Mouse (Mus musculus) neural tube, embryonic 15.5 days (tissue): ENCODE data around the gene Gm21987. TPM values are rescaled to one million over a fixed set of nuclear protein-coding genes. Genes with fewer than 3 reads are reported as not detected.

Source experiments
- ATAC-seq: fragments of 200-750 bp; cut with Nextera tagmentation; 2 replicates; pipeline ENCODE4 v1.8.0; 2017; ENCODE audit warnings: mild to moderate bottlenecking, moderate TSS enrichment, moderate library complexity; ENCODE audit not compliant: low FRiP score
- H3K27ac ChIP-seq: fragments of 300-500 bp; sonication (generic); replicated peaks from 2 replicates; pipeline ENCODE4 v1.5.1; 2015; ENCODE audit warnings: mild to moderate bottlenecking, inconsistent platforms
- H3K27me3 ChIP-seq: fragments of 300-500 bp; sonication (generic); replicated peaks from 2 replicates; pipeline ENCODE4 v1.6.1; 2015; ENCODE audit warnings: inconsistent platforms
- H3K36me3 ChIP-seq: fragments of 300-500 bp; sonication (generic); 2 replicates; pipeline ENCODE4 v1.6.1; 2015; ENCODE audit warnings: inconsistent platforms
- H3K4me1 ChIP-seq: fragments of 300-500 bp; sonication (generic); 2 replicates; pipeline ENCODE4 v1.6.1; 2015; ENCODE audit warnings: inconsistent platforms
- H3K4me2 ChIP-seq: fragments of 300-500 bp; sonication (generic); 2 replicates; pipeline ENCODE4 v1.6.1; 2015; ENCODE audit warnings: inconsistent platforms, mild to moderate bottlenecking, moderate library complexity
- H3K4me3 ChIP-seq: fragments of 300-500 bp; sonication (generic); replicated peaks from 2 replicates; pipeline ENCODE4 v1.5.1; 2015; ENCODE audit warnings: mild to moderate bottlenecking, inconsistent platforms
- H3K9ac ChIP-seq: fragments of 300-500 bp; sonication (generic); replicated peaks from 2 replicates; pipeline ENCODE4 v1.6.1; 2015; ENCODE audit warnings: mild to moderate bottlenecking, inconsistent platforms
- H3K9me3 ChIP-seq: fragments of 300-500 bp; sonication (generic); replicated peaks from 2 replicates; pipeline ENCODE4 v1.6.1; 2016; ENCODE audit warnings: inconsistent platforms
- WGBS: fragments of 180-500 bp; shearing (Covaris S2); methylation state at CpG from one replicate; pipeline ENCODE4 v1.1.7; 2015; ENCODE audit warnings: mixed read lengths; 5-methylcytosine and 5-hydroxymethylcytosine counted together
- polyA plus RNA-seq: library from polyadenylated mRNA; unstranded; fragments of >200 nt; fragmentation: Nextera tagmentation; extraction: Ambion mirVana; gene quantifications from 2 replicates; pipeline ENCODE4 v1.2.1, GENCODE M21; 2015

Gm21987 gene
- polyA plus RNA-seq, 1 experiment from 2014 or later, result not detected

DNA sequence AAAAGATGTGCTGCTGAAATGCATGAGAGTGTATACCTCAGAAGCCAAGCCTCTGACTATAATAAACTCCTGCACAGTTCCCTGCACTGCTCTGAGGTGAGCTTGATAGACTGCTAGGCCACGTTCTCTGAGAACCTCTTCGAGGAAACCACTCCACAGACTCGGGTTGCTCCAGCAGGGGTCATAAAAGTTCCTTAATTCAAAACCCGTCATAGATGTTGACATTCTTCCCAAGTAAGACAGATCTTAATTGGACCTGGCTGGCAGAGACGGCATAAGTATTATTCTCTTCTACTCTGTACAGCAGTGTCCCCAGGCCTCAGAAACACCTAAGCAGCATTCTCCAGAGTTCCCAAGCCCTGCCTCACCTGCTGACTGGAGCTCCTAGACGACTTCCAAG lies 4.1 kb downstream of the Gm21987 start:
- no peak overlapping the region for H3K9ac ChIP-seq
- H3K4me3 ChIP-seq, result no peak overlapping the region
- H3K27ac ChIP-seq, result no peak overlapping the region
- no peak for ATAC-seq
- no peaks in the 10 kb centered on the region for H3K9me3 ChIP-seq
- peaks cover 13% of the 10 kb centered on the region for H3K4me1 ChIP-seq
- H3K4me2 ChIP-seq, result no peak overlapping the region
- 85% methylated on average over 6 of the region's 6 CpGs for WGBS
- peaks cover 27% of the 10 kb centered on the region for H3K36me3 ChIP-seq
- H3K27me3 ChIP-seq, result no peaks in the 10 kb centered on the region

- Histone ChIP-seq H3K4me2 (no peak overlapping the region), H3K9me3 (no peaks in the 10 kb centered on the region)
- 79% methylated on average over 7 of the region's 7 CpGs for WGBS
Measured at GRCm38 (mm10) chr16:38352031-38352430, 5.2 kb downstream of the Gm21987 start.

GRCm38 (mm10) chr16:38352851-38353250 lies 6.0 kb downstream of the Gm21987 start:
- H3K27me3 ChIP-seq, result no peaks in the 10 kb centered on the region
- H3K9me3 ChIP-seq, result no peaks in the 10 kb centered on the region
- H3K27ac ChIP-seq, result no peak overlapping the region
- no peak overlapping the region for H3K9ac ChIP-seq
- no peak overlapping the region for H3K4me3 ChIP-seq
- ATAC-seq, result no peak
- no peak overlapping the region for H3K4me2 ChIP-seq
- H3K36me3 ChIP-seq, result peaks cover 28% of the 10 kb centered on the region
- peaks cover 5% of the 10 kb centered on the region for H3K4me1 ChIP-seq

More at GRCm38 (mm10) chr16:38352031-38352430, 5.2 kb downstream of the Gm21987 start:
- no peak overlapping the region for H3K9ac ChIP-seq
- no peak overlapping the region for H3K4me3 ChIP-seq
- no peak for ATAC-seq
- no peak overlapping the region for H3K27ac ChIP-seq
- no peaks in the 10 kb centered on the region for H3K27me3 ChIP-seq
- H3K36me3 ChIP-seq, result peaks cover 28% of the 10 kb centered on the region
- peaks cover 10% of the 10 kb centered on the region for H3K4me1 ChIP-seq

DNA sequence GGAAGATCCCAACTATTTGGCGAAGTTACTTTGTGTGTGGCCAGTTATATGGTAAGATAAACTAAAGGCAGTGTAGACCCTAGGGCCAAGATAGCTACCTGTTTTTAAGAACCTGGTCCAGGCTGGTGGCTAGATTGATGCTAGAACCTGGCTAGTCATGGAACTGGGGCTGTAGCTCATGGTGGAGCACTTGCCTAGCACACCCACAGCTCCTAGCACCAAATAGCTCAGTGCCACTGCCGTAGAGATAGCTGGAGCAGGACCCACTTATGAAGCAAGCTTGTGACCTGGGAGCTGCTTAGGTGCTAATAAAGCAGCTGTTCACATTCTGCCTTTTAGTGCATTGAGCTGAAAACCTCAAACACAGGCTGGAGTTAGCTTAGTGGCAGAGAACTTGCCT lies 6.8 kb downstream of the Gm21987 start:
- Histone ChIP-seq H3K27ac (no peak overlapping the region), H3K9ac (no peak overlapping the region), H3K9me3 (no peaks in the 10 kb centered on the region), H3K4me3 (no peak overlapping the region), H3K4me2 (no peak overlapping the region), H3K36me3 (peaks cover 28% of the 10 kb centered on the region), H3K27me3 (no peaks in the 10 kb centered on the region), H3K4me1 (no peaks in the 10 kb centered on the region)
- 98% methylated on average over 2 of the region's 2 CpGs for WGBS
- no peak for ATAC-seq

GRCm38 (mm10) chr16:38354185-38354913 lies 7.5 kb downstream of the Gm21987 start:
- H3K27ac ChIP-seq, result no peak overlapping the region
- H3K4me2 ChIP-seq, result no peak overlapping the region
- peaks cover 25% of the 10 kb centered on the region for H3K36me3 ChIP-seq
- ATAC-seq, result no peak
- no peak overlapping the region for H3K4me3 ChIP-seq
- no peaks in the 10 kb centered on the region for H3K9me3 ChIP-seq
- no peak overlapping the region for H3K9ac ChIP-seq
- no peaks in the 10 kb centered on the region for H3K4me1 ChIP-seq
- no peaks in the 10 kb centered on the region for H3K27me3 ChIP-seq
- WGBS, result 90% methylated on average over 5 of the region's 5 CpGs

DNA sequence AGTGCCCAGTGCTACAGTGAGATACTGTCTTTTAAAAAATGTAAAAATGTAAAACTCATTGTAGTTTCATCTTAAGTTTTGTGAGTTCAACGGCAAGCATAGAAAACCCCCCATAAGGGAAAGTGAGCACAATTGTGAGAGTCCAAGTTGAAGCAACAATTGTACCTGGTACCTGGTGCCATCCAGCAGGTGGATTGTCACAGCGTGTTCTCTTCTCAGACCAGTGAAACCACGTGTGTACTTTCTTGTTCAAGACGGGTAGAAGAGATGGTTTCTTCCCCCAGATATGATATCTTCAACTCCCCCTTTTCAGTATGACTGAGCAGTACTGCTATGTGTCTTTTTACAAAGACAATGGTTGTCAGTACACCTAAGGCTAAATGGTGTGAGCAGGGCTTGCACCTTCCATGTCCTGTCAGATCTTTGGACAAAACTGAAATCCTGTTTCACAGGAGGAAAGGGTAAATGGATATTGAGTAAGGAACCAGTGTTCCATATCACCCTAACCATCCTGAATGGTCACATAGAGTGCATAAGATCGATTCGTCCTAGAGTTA lies 11.5 kb downstream of the Gm21987 start:
- ATAC-seq, result no peak
- Histone ChIP-seq H3K4me1 (no peaks in the 10 kb centered on the region), H3K9me3 (no peaks in the 10 kb centered on the region), H3K4me2 (no peak overlapping the region), H3K27me3 (no peaks in the 10 kb centered on the region), H3K4me3 (no peak overlapping the region), H3K36me3 (peaks cover 2% of the 10 kb centered on the region; the same call in 1 of the 2 replicates), H3K27ac (no peak overlapping the region), H3K9ac (no peak overlapping the region)
- 91% methylated on average over 6 of the region's 6 CpGs for WGBS

- no peaks in the 10 kb centered on the region for H3K27me3 ChIP-seq
- no peak overlapping the region for H3K4me3 ChIP-seq
- peaks cover 2% of the 10 kb centered on the region; the same call in 1 of the 2 replicates for H3K36me3 ChIP-seq
- H3K27ac ChIP-seq, result no peak overlapping the region
- H3K4me2 ChIP-seq, result no peak overlapping the region
- H3K4me1 ChIP-seq, result no peaks in the 10 kb centered on the region
- no peak overlapping the region for H3K9ac ChIP-seq
- no peak for ATAC-seq
- no peaks in the 10 kb centered on the region for H3K9me3 ChIP-seq
- WGBS, result 98% methylated on average over 2 of the region's 2 CpGs
Measured at GRCm38 (mm10) chr16:38359241-38359640, 12.4 kb downstream of the Gm21987 start.

DNA sequence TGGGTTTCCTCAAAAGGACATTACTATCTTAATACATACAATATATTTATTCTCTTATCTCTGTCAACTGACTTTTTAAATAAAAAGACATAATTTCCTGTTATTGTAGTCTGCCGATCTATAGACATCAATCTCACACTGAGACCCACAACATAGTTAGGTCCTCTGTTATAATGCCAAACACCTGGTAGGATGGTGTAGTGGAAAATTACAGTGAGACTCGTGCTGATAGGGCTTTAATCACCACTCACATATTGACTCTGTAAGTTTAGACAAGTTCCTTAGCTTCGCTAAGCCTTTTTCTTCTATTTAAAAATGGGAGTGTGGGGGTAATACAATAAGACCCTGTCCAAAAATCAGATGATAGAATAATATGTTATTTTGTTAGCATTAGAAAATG lies 13.0 kb downstream of the Gm21987 start:
- Histone ChIP-seq H3K9ac (no peak overlapping the region), H3K9me3 (no peaks in the 10 kb centered on the region), H3K4me1 (no peaks in the 10 kb centered on the region), H3K4me2 (no peak overlapping the region), H3K27ac (no peak overlapping the region), H3K27me3 (no peaks in the 10 kb centered on the region), H3K36me3 (peaks cover 2% of the 10 kb centered on the region; the same call in 1 of the 2 replicates), H3K4me3 (no peak overlapping the region)
- ATAC-seq, result no peak
- 83% methylated on average over 3 of the region's 3 CpGs for WGBS

DNA sequence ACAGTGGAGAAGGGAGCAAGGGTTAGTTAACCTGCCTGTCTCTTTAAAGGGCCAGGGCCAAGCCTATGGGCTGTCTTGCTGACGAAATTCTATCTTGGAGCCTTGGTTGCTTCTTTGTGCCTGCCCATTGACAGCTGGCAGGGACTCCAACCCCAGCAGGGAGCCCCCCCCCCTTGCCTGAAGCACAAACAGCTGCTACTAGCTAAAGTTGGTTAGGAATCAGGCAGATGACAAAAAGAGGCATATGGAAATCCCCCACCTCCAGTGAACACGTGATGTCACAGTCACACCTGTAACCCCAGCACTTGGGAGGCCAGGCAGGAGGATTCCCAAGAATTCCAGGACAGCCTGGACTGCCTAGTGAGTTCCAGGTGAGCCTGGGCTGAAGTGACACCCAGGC lies 13.5 kb downstream of the Gm21987 start:
- ATAC-seq, result no peak
- Histone ChIP-seq H3K9me3 (no peaks in the 10 kb centered on the region), H3K4me1 (no peaks in the 10 kb centered on the region), H3K27me3 (no peaks in the 10 kb centered on the region), H3K27ac (no peak overlapping the region), H3K4me3 (no peak overlapping the region), H3K36me3 (peaks cover 2% of the 10 kb centered on the region; the same call in 1 of the 2 replicates), H3K4me2 (no peak overlapping the region), H3K9ac (no peak overlapping the region)
- WGBS, result 23% methylated on average over 2 of the region's 2 CpGs

DNA sequence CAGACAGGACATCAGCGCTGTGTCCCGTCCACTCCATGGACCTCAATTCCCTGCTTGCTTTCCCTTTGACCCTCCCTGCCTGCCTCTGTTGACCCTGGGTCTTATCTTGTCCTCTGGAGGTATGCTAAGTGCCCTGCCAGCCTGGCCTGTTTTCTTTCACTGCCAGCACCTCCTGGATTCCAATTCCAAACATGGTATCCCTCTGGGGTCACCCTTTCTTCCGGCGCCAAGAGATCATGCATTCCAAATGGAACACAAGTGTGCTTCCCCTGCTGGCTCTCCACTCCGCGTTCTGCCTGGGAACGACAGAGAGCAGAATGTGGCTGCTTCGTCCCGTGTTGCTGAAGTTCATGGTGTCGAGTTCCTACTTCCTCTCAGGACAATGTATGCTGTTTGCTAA lies 15.1 kb downstream of the Gm21987 start, which contains the start of gene Popdc2:
TSS of gene Popdc2 (plus strand) at position 277 of the 400 bp plus-strand sequence.
- no peak within 1 kb of the TSS for H3K4me2 ChIP-seq
- H3K27me3 ChIP-seq, result no peaks in the 10 kb centered on the region
- H3K4me3 ChIP-seq, result no peak within 1 kb of the TSS
- no peaks in the 10 kb centered on the region for H3K4me1 ChIP-seq
- no peak within 1 kb of the TSS for H3K9ac ChIP-seq
- no peaks in the 10 kb centered on the region for H3K36me3 ChIP-seq
- ATAC-seq, result no peak
- no peaks in the 10 kb centered on the region for H3K9me3 ChIP-seq
- no peak within 1 kb of the TSS for H3K27ac ChIP-seq
- WGBS, result 76% methylated on average over 10 of the region's 10 CpGs

DNA sequence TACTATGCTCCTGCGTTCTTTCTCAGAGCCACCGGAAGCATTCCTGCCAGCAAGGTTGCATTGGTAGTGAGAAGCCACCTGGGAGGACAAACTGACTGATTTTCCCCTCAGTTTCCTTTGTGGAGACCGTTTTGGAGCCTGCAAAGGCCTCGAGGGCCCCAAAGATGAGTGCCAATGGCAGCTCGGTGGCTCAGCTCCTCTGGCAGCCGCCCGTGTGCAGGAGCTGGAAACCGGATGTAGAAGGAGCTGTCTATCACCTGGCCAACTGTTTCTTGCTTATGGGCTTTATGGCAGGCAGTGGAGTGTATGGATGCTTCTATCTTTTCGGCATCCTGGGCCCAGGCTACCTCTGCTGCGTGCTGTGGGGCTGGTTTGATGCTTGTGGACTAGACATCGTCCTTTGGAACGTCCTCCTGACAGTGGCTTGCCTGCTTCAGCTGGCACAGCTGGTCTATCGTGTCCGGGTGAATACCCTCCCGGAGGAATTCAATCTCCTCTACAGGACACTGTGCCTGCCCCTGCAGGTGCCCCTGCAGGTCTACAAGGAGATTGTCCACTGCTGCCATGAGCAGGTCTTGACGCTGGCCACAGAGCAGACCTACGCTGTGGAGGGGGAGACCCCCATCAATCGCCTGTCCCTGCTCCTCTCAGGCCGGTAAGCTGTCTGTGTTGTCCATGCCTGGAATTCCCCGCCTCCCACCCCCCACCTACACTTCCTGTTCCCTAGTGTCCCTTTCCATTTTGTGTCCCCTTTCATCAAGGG lies 15.8 kb downstream of the Gm21987 start:
- WGBS, result 79% methylated on average over 20 of the region's 20 CpGs
- H3K9me3 ChIP-seq, result no peaks in the 10 kb centered on the region
- no peak for ATAC-seq
- H3K9ac ChIP-seq, result no peak overlapping the region
- H3K27ac ChIP-seq, result no peak overlapping the region
- H3K27me3 ChIP-seq, result no peaks in the 10 kb centered on the region
- no peaks in the 10 kb centered on the region for H3K36me3 ChIP-seq
- no peaks in the 10 kb centered on the region for H3K4me1 ChIP-seq
- no peak overlapping the region for H3K4me2 ChIP-seq
- no peak overlapping the region for H3K4me3 ChIP-seq

DNA sequence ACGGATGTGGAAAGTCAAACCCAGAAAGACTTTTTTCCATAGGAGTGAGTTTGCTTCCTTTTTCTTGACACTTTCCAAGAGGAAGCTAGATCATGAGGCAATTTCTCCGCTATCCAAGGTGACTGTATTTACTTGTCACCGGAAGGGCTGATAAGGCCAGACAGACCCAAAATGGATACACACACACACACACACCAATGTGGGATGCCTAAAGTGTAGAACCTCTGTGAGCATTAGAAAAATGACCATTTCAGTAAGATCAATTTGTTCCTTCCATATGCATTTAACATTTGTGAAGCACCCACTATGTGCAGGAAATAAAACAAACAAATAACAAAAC lies 16.4 kb downstream of the Gm21987 start:
- H3K9ac ChIP-seq, result no peak overlapping the region
- H3K4me3 ChIP-seq, result no peak overlapping the region
- H3K27ac ChIP-seq, result no peak overlapping the region
- H3K4me1 ChIP-seq, result no peaks in the 10 kb centered on the region
- H3K9me3 ChIP-seq, result no peaks in the 10 kb centered on the region
- H3K4me2 ChIP-seq, result no peak overlapping the region
- WGBS, result 88% methylated on average over 3 of the region's 3 CpGs
- no peak for ATAC-seq
- no peaks in the 10 kb centered on the region for H3K36me3 ChIP-seq
- no peaks in the 10 kb centered on the region for H3K27me3 ChIP-seq
